23 mouse cellular contexts compared by ENCODE assay signal in genomic region chr15:79445786-79446654, GRCm38 (mm10). TPM values are rescaled to one million over a fixed set of nuclear protein-coding genes. Genes with fewer than 3 reads are reported as not detected.
DNase-seq lines count a peak whose midpoint lies in the region; TF ChIP-seq lines count a peak whose summit lies in the region.
"Had no signal": no experiment of that assay in that cellular context is flagged by ENCODE, and none has a peak within 500 bp of the region (broad histone marks: within the 10 kb centered on the region; RNA-seq: fewer than 3 reads in every experiment).

No protein-coding gene starts in this region.

- no peak for TF ChIP-seq CTCF in liver, adult 2 months (IDR thresholded peaks at IDR 0.05; ENCODE audit: low read depth, low read length)
- no peak for TF ChIP-seq CTCF in small intestine, adult 2 months (IDR thresholded peaks at IDR 0.05; ENCODE audit: extremely low read depth, insufficient read length, insufficient replicate concordance, low read depth, low read length)

- no peak overlapping the region for H3K4me3 ChIP-seq in liver, adult 2 months (ENCODE audit: insufficient read depth, low read depth, low read length)
- no peak overlapping the region for H3K4me3 ChIP-seq in small intestine, adult 2 months (ENCODE audit: low read depth, low read length)
- H3K4me3 ChIP-seq: forebrain, embryonic 13.5 days; hindbrain, embryonic 12.5 days; left cerebral cortex, adult 2 months had no signal

- peak overlapping the region; percentile 11; the same call in 1 of the 2 replicates for H3K9ac ChIP-seq in liver, adult 2 months (ENCODE audit: low read depth, low read length)
- H3K9ac ChIP-seq: forebrain, embryonic 13.5 days; hindbrain, embryonic 12.5 days; liver, embryonic 14.5 days had no signal

- DNase-seq in gastrocnemius, adult 18-20 months (ENCODE audit: low spot score) = peak; percentile 62
- no peak for DNase-seq in gastrocnemius, adult 8-10 months (ENCODE audit: low spot score in 2 of 2)
- no peak for DNase-seq in liver, adult 2 months (ENCODE audit: extremely low read depth, low read depth, low spot score)
- no peak for DNase-seq in liver
- DNase-seq in fibroblast of lung, adult 2 months (ENCODE audit: low read depth) = peak; percentile 54
- no peak for DNase-seq in layer of hippocampus, postnatal 25 days (ENCODE audit: extremely low spot score in 1 of 2, low spot score in 1 of 2)
- no peak for DNase-seq in thymus, adult 18-20 months
- DNase-seq: cerebellum, adult 9-10 months; kidney, adult 9 months; kidney, postnatal 25 days; right cerebral cortex, postnatal 25 days; thymus, postnatal 14 days had no signal

- no peaks in the 10 kb centered on the region for H3K27me3 ChIP-seq in liver, adult 2 months (ENCODE audit: control insufficient read depth, insufficient read depth, low read length)
- no peaks in the 10 kb centered on the region for H3K27me3 ChIP-seq in small intestine, adult 2 months (ENCODE audit: control insufficient read depth, insufficient read depth, low read length)
- H3K27me3 ChIP-seq: forebrain, embryonic 13.5 days; hindbrain, embryonic 12.5 days had no signal

- TF ChIP-seq POLR2A in liver, adult 2 months (IDR thresholded peaks at IDR 0.05; ENCODE audit: extremely low read depth, insufficient read depth, low read length) = no peak
- no peak for TF ChIP-seq POLR2A in small intestine, adult 2 months (IDR thresholded peaks at IDR 0.05; ENCODE audit: low read depth, low read length)

- WGBS in liver, adult 2 months = 83% methylated on average over 8 of the region's 8 CpGs
- WGBS in small intestine, adult 2 months = 80% methylated on average over 8 of the region's 8 CpGs

- H3K36me3 ChIP-seq in liver, adult 2 months (ENCODE audit: control insufficient read depth, insufficient read depth, low read length) = no peaks in the 10 kb centered on the region
- no peaks in the 10 kb centered on the region for H3K36me3 ChIP-seq in small intestine, adult 2 months (ENCODE audit: control insufficient read depth, insufficient read depth, low read length)
- H3K36me3 ChIP-seq: hindbrain, embryonic 12.5 days had no signal

- no peaks in the 10 kb centered on the region; the same call in 1 of the 2 replicates for H3K79me2 ChIP-seq in liver, adult 2 months (ENCODE audit: control insufficient read depth, insufficient read depth, low read length)

- H3K27ac ChIP-seq in liver, adult 2 months (replicated peaks; ENCODE audit: insufficient read depth, low read depth, low read length) = 0 out of 2 replicates have a peak overlapping the region, but pooled peaks have one; percentile 17
- 0 out of 2 replicates have a peak overlapping the region, but pooled peaks have one; percentile 9 for H3K27ac ChIP-seq in small intestine, adult 2 months (ENCODE audit: insufficient read depth, low read depth, low read length)
- H3K27ac ChIP-seq: forebrain, embryonic 13.5 days; hindbrain, embryonic 12.5 days; left cerebral cortex, adult 2 months; liver, embryonic 14.5 days had no signal

- peaks cover 2% of the 10 kb centered on the region; the same call in 1 of the 2 replicates for H3K4me1 ChIP-seq in liver, adult 2 months (ENCODE audit: control insufficient read depth, insufficient read depth, low read length)
- peaks cover 3% of the 10 kb centered on the region; the same call in 1 of the 2 replicates for H3K4me1 ChIP-seq in small intestine, adult 2 months (ENCODE audit: control insufficient read depth, insufficient read depth, insufficient read length, low read length)

RNA-seq across cellular contexts. Expression of gene Csnk1e, which starts 9.3 kb away (rescaled TPM):
- total RNA-seq in gastrocnemius, adult 18-20 months (2021) = 10 to 100 TPM; 45.4 to 48.0 TPM
- 10 to 100 TPM; 54.1 to 61.3 (median 59.2) TPM for total RNA-seq in gastrocnemius, adult 8-10 months (2022)
- 4.3 and 6.8 TPM in 2 replicates for total RNA-seq in liver, adult 2 months (2014; rRNA removed)
- 4.7 and 6.6 TPM in 2 replicates for polyA plus RNA-seq in liver, adult 2 months (2012; rRNA removed)
- polyA plus RNA-seq in small intestine, adult 2 months (2012; rRNA removed) = 14.7 and 25.9 TPM in 2 replicates
- total RNA-seq in layer of hippocampus, postnatal 25 days (2021) = 100 to 1,000 TPM; 110 to 121 TPM

RNA-seq across cellular contexts. Expression of gene Tmem184b, which starts 42.7 kb away (rescaled TPM):
- 10 to 100 TPM; 23.6 to 31.2 TPM for total RNA-seq in gastrocnemius, adult 18-20 months (2021)
- total RNA-seq in gastrocnemius, adult 8-10 months (2022) = 10 to 100 TPM; 18.6 to 28.1 (median 21.8) TPM
- total RNA-seq in liver, adult 2 months (2014; rRNA removed) = 6.0 and 10.1 TPM in 2 replicates
- 46.8 and 48.7 TPM in 2 replicates for polyA plus RNA-seq in liver, adult 2 months (2012; rRNA removed)
- polyA plus RNA-seq in small intestine, adult 2 months (2012; rRNA removed) = 80.3 and 168 TPM in 2 replicates
- total RNA-seq in layer of hippocampus, postnatal 25 days (2021) = 10 to 100 TPM; 54.2 to 55.4 TPM

RNA-seq across cellular contexts. Expression of gene Kcnj4, which starts 59.0 kb away (rescaled TPM):
- total RNA-seq in gastrocnemius, adult 18-20 months (2021) = not detected
- under 1 TPM in 1 of 4 experiments, not detected in 3; 0.19 TPM for total RNA-seq in gastrocnemius, adult 8-10 months (2022)
- 0.07 TPM in 1 of 2 replicates, not detected in the other for total RNA-seq in liver, adult 2 months (2014; rRNA removed)
- polyA plus RNA-seq in liver, adult 2 months (2012; rRNA removed) = not detected in 2 replicates
- polyA plus RNA-seq in small intestine, adult 2 months (2012; rRNA removed) = not detected in 2 replicates
- total RNA-seq in layer of hippocampus, postnatal 25 days (2021) = 10 to 100 TPM; 85.0 to 86.9 TPM
- total RNA-seq: megakaryocyte-erythroid progenitor cell, adult 5-6 weeks had no signal
- polyA plus RNA-seq: CD4-positive, CD25-positive, alpha-beta regulatory T cell, adult 4 months; embryonic facial prominence, embryonic 11.5 days; forebrain, embryonic 13.5 days; hindbrain, embryonic 12.5 days; limb, embryonic 11.5 days; liver, embryonic 14.5 days; lung, embryonic 16.5 days; midbrain, embryonic 16.5 days had no signal

Comparison
In these comparisons a context has a peak if more than half of its experiments do, and no peak if none do; other contexts are left out.
1. DNase-seq: peak in gastrocnemius, adult 18-20 months (single experiment) and fibroblast of lung, adult 2 months (single experiment); none in gastrocnemius, adult 8-10 months (0 of 2), liver, adult 2 months (single experiment), liver (single experiment), layer of hippocampus, postnatal 25 days (0 of 2) and thymus, adult 18-20 months (0 of 2).
2. RNA of gene Kcnj4, which starts 59.0 kb away (total RNA-seq): 85.0 to 86.9 TPM in layer of hippocampus, postnatal 25 days; 0.19 TPM in gastrocnemius, adult 8-10 months, not detected in gastrocnemius, adult 18-20 months and 0.07 TPM in liver, adult 2 months; every median in the first group is over 10 times any median in the second.